Mouse (Mus musculus) ES-Bruce4 (cell line): ENCODE measurements at regions not wholly inside any gene's neighbourhood (a gene's known extent, or its start where the extent isn't known, plus 50 kb on each side); places are given as distances from the start of the nearest gene placed in this dataset.

Experiments used
- CTCF ChIP-seq: IDR thresholded peaks from one replicate; pipeline ENCODE4 v1.8.1; 2011; ENCODE audit warnings: low read depth, low read length
- EP300 ChIP-seq: IDR thresholded peaks from 2 replicates; pipeline ENCODE4 v1.6.1; 2011; ENCODE audit warnings: low read depth, low read length; ENCODE audit not compliant: insufficient read depth
- POLR2A ChIP-seq: IDR thresholded peaks from one replicate; pipeline ENCODE4 v1.8.1; 2011; ENCODE audit warnings: low read length; ENCODE audit not compliant: insufficient read depth

DNA sequence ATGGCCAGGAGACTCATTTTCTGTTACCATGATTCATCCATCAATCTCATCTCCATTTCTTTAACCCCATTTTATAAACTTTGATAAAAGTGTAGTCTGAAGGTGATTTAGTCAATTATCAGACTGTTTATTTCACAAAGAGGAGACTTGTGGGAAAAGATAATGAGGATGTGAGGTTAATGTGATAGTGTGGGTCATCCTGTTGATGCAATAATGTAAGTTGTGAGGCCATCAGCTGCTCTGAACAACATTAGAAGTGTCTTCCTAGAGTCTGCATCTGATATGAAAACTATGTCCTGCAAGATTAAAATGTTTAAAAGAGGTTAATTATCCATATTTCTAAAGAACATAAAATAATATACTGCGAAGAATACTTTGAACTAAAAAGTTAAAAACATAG, 842.8 kb downstream of the Pcdh17 start:
- TF ChIP-seq CTCF (no peak), POLR2A (no peak), EP300 (no peak)
